Mouse (Mus musculus) liver, embryonic 13.5 days (tissue): Measurements from ENCODE around the gene 4430402I18Rik. TPM values are rescaled to one million over a fixed set of nuclear protein-coding genes. Genes with fewer than 3 reads are reported as not detected.
A peak's percentile ranks its signal among the peaks of the same experiment; 100 is the strongest.

ENCODE experiments used
- ATAC-seq: fragments of 200-750 bp; cut with Nextera tagmentation; 2 replicates; pipeline ENCODE4 v1.8.0; 2017; ENCODE audit warnings: low read depth, mild to moderate bottlenecking, moderate number of reproducible peaks, moderate library complexity
- DNase-seq: peaks from one replicate; pipeline ENCODE4 v3.0.0; 2022
- H3K27ac ChIP-seq: fragments of 300-500 bp; sonication (generic); 2 replicates; pipeline ENCODE4 v1.5.1; 2015; ENCODE audit warnings: moderate library complexity, mild to moderate bottlenecking, inconsistent platforms
- H3K27me3 ChIP-seq: fragments of 300-500 bp; sonication (generic); 2 replicates; pipeline ENCODE4 v1.6.1; 2015; ENCODE audit warnings: mild to moderate bottlenecking, inconsistent platforms
- H3K36me3 ChIP-seq: fragments of 300-500 bp; sonication (generic); 2 replicates; pipeline ENCODE4 v1.6.1; 2015; ENCODE audit warnings: mild to moderate bottlenecking, inconsistent platforms
- H3K4me1 ChIP-seq: fragments of 300-500 bp; sonication (generic); replicated peaks from 2 replicates; pipeline ENCODE4 v1.6.1; 2015; ENCODE audit warnings: inconsistent platforms
- H3K4me2 ChIP-seq: fragments of 300-500 bp; sonication (generic); 2 replicates; pipeline ENCODE4 v1.6.1; 2015; ENCODE audit warnings: inconsistent platforms, mild to moderate bottlenecking, moderate library complexity
- H3K4me3 ChIP-seq: fragments of 300-500 bp; sonication (generic); replicated peaks from 2 replicates; pipeline ENCODE4 v1.5.1; 2015; ENCODE audit warnings: mild to moderate bottlenecking, inconsistent platforms
- H3K9ac ChIP-seq: fragments of 300-500 bp; sonication (generic); 2 replicates; pipeline ENCODE4 v1.6.1; 2015; ENCODE audit warnings: mild to moderate bottlenecking, inconsistent platforms
- H3K9me3 ChIP-seq: fragments of 300-500 bp; sonication (generic); replicated peaks from 2 replicates; pipeline ENCODE4 v1.6.1; 2016; ENCODE audit warnings: inconsistent platforms
- WGBS: fragments of 180-500 bp; shearing (Covaris S2); methylation state at CpG from one replicate; pipeline ENCODE4 v1.1.7; 2015; ENCODE audit not compliant: insufficient replicate concordance; 5-methylcytosine and 5-hydroxymethylcytosine counted together
- polyA plus RNA-seq: library from polyadenylated mRNA; unstranded; fragments of >200 nt; fragmentation: Nextera tagmentation; extraction: Ambion mirVana; gene quantifications from 2 replicates; pipeline ENCODE4 v1.2.1, GENCODE M21; 2015

4430402I18Rik gene
- polyA plus RNA-seq, 1 experiment from 2014 or later: 1.1 TPM

- peaks cover 50% of the 10 kb centered on the region for H3K36me3 ChIP-seq
- H3K27me3 ChIP-seq: no peaks in the 10 kb centered on the region
- H3K9ac ChIP-seq: no peak overlapping the region
- no peak overlapping the region for H3K4me2 ChIP-seq
- DNase-seq (no peak), ATAC-seq (no peak)
- H3K27ac ChIP-seq: no peak overlapping the region
- no peaks in the 10 kb centered on the region for H3K9me3 ChIP-seq
- peaks cover 20% of the 10 kb centered on the region for H3K4me1 ChIP-seq
- WGBS: 52% methylated on average over 5 of the region's 5 CpGs
- H3K4me3 ChIP-seq: no peak overlapping the region
These were observed 27.8 kb upstream of the 4430402I18Rik start for GRCm38 (mm10) chr19:28995366-28995765.

- 87% methylated on average over 7 of the region's 7 CpGs for WGBS
- peaks cover 45% of the 10 kb centered on the region for H3K36me3 ChIP-seq
- no peaks in the 10 kb centered on the region for H3K27me3 ChIP-seq
- H3K4me1 ChIP-seq: peaks cover 20% of the 10 kb centered on the region
- no peaks in the 10 kb centered on the region for H3K9me3 ChIP-seq
- H3K9ac ChIP-seq: no peak overlapping the region
- no peak overlapping the region for H3K4me3 ChIP-seq
- no peak overlapping the region for H3K4me2 ChIP-seq
- H3K27ac ChIP-seq: no peak overlapping the region
- no peak for DNase-seq
- no peak for ATAC-seq
These were observed 27.3 kb upstream of the 4430402I18Rik start for GRCm38 (mm10) chr19:28994870-28995269.

- peaks cover 7% of the 10 kb centered on the region; the same call in 1 of the 2 replicates for H3K27me3 ChIP-seq
- peak overlapping the region; percentile 90 for H3K27ac ChIP-seq
- no peaks in the 10 kb centered on the region for H3K9me3 ChIP-seq
- no peak for ATAC-seq
- peak overlapping the region; percentile 89 for H3K4me3 ChIP-seq
- DNase-seq: no peak
- peaks cover 27% of the 10 kb centered on the region for H3K4me1 ChIP-seq
- peak overlapping the region; percentile 82 for H3K4me2 ChIP-seq
- peaks cover 31% of the 10 kb centered on the region for H3K36me3 ChIP-seq
- WGBS: 53% methylated on average over 5 of the region's 5 CpGs
- peak overlapping the region; percentile 96 for H3K9ac ChIP-seq
These were observed 23.8 kb upstream of the 4430402I18Rik start for GRCm38 (mm10) chr19:28991391-28991790.

GRCm38 (mm10) chr19:28990590-28991221, 23.1 kb upstream of the 4430402I18Rik start:
- DNase-seq: no peak
- ATAC-seq: peak; percentile 44

GRCm38 (mm10) chr19:28990194-28990589, 22.6 kb upstream of the 4430402I18Rik start, which contains the start of gene Cdc37l1:
Cdc37l1 (plus strand) TSS chr19:28990352.
- H3K9ac ChIP-seq: peak within 1 kb of the TSS; percentile 96
- ATAC-seq (peak; percentile 99), DNase-seq (peak; percentile 97)
- H3K9me3 ChIP-seq: no peaks in the 10 kb centered on the region
- H3K27me3 ChIP-seq: peaks cover 11% of the 10 kb centered on the region; the same call in 1 of the 2 replicates
- H3K36me3 ChIP-seq: peaks cover 21% of the 10 kb centered on the region
- WGBS: under 1% methylated on average over 37 of the region's 37 CpGs
- peak within 1 kb of the TSS; percentile 90 for H3K27ac ChIP-seq
- H3K4me1 ChIP-seq: peaks cover 22% of the 10 kb centered on the region
- peak within 1 kb of the TSS; percentile 89 for H3K4me3 ChIP-seq
- peak within 1 kb of the TSS; percentile 82 for H3K4me2 ChIP-seq

More at GRCm38 (mm10) chr19:28990590-28991221, 23.1 kb upstream of the 4430402I18Rik start:
- H3K4me2 ChIP-seq: peak overlapping the region; percentile 82
- under 1% methylated on average over 41 of the region's 41 CpGs for WGBS
- H3K4me3 ChIP-seq: peak overlapping the region; percentile 89
- H3K27ac ChIP-seq: peak overlapping the region; percentile 90
- H3K9ac ChIP-seq: peak overlapping the region; percentile 96
- H3K9me3 ChIP-seq: no peaks in the 10 kb centered on the region
- H3K36me3 ChIP-seq: peaks cover 26% of the 10 kb centered on the region
- H3K27me3 ChIP-seq: peaks cover 10% of the 10 kb centered on the region; the same call in 1 of the 2 replicates
- H3K4me1 ChIP-seq: peaks cover 27% of the 10 kb centered on the region

GRCm38 (mm10) chr19:28989515-28989914, 21.9 kb upstream of the 4430402I18Rik start:
- H3K36me3 ChIP-seq: peaks cover 14% of the 10 kb centered on the region
- peaks cover 22% of the 10 kb centered on the region for H3K4me1 ChIP-seq
- 52% methylated on average over 8 of the region's 8 CpGs for WGBS
- peak overlapping the region; percentile 96 for H3K9ac ChIP-seq
- H3K4me2 ChIP-seq: peak overlapping the region; percentile 82
- peaks cover 11% of the 10 kb centered on the region; the same call in 1 of the 2 replicates for H3K27me3 ChIP-seq
- H3K27ac ChIP-seq: peak overlapping the region; percentile 90; the same call in 1 of the 2 replicates
- H3K4me3 ChIP-seq: peak overlapping the region; percentile 89
- ATAC-seq (no peak), DNase-seq (no peak)
- no peaks in the 10 kb centered on the region for H3K9me3 ChIP-seq

- 60% methylated on average over 7 of the region's 7 CpGs for WGBS
- H3K27ac ChIP-seq: no peak overlapping the region
- no peak overlapping the region for H3K9ac ChIP-seq
- H3K4me3 ChIP-seq: no peak overlapping the region
- ATAC-seq (no peak), DNase-seq (no peak)
- H3K4me2 ChIP-seq: no peak overlapping the region
- no peaks in the 10 kb centered on the region for H3K36me3 ChIP-seq
- peaks cover 11% of the 10 kb centered on the region; the same call in 1 of the 2 replicates for H3K27me3 ChIP-seq
- no peaks in the 10 kb centered on the region for H3K4me1 ChIP-seq
- H3K9me3 ChIP-seq: no peaks in the 10 kb centered on the region
These were observed 15.0 kb upstream of the 4430402I18Rik start for GRCm38 (mm10) chr19:28982617-28983016.

GRCm38 (mm10) chr19:28974862-28975611, 7.4 kb upstream of the 4430402I18Rik start:
- peak overlapping the region; percentile 45 for H3K4me3 ChIP-seq
- ATAC-seq: 0 out of 2 replicates have a peak, but pooled peaks have one; percentile 34
- no peak overlapping the region for H3K27ac ChIP-seq
- H3K9me3 ChIP-seq: no peaks in the 10 kb centered on the region
- DNase-seq: peak; percentile 59
- peak overlapping the region; percentile 64 for H3K4me2 ChIP-seq
- H3K27me3 ChIP-seq: peaks cover 13% of the 10 kb centered on the region
- H3K36me3 ChIP-seq: no peaks in the 10 kb centered on the region
- H3K9ac ChIP-seq: peak overlapping the region; percentile 41
- WGBS: 18% methylated on average over 35 of the region's 35 CpGs
- H3K4me1 ChIP-seq: peaks cover 3% of the 10 kb centered on the region; the same call in 1 of the 2 replicates

GRCm38 (mm10) chr19:28970251-28970650, 2.7 kb upstream of the 4430402I18Rik start:
- H3K36me3 ChIP-seq: no peaks in the 10 kb centered on the region
- no peak overlapping the region for H3K9ac ChIP-seq
- WGBS: 52% methylated on average over 11 of the region's 11 CpGs
- ATAC-seq: no peak
- DNase-seq: no peak
- no peaks in the 10 kb centered on the region for H3K9me3 ChIP-seq
- peaks cover 5% of the 10 kb centered on the region; the same call in 1 of the 2 replicates for H3K4me1 ChIP-seq
- peaks cover 19% of the 10 kb centered on the region for H3K27me3 ChIP-seq
- H3K27ac ChIP-seq: no peak overlapping the region
- H3K4me2 ChIP-seq: no peak overlapping the region
- H3K4me3 ChIP-seq: no peak overlapping the region

- Histone ChIP-seq H3K4me3 (no peak overlapping the region), H3K27me3 (peaks cover 14% of the 10 kb centered on the region), H3K4me2 (no peak overlapping the region), H3K27ac (no peak overlapping the region), H3K4me1 (peaks cover 10% of the 10 kb centered on the region), H3K36me3 (no peaks in the 10 kb centered on the region), H3K9me3 (no peaks in the 10 kb centered on the region), H3K9ac (no peak overlapping the region)
- no peak for DNase-seq
- no peak for ATAC-seq
- WGBS: 64% methylated on average over 5 of the region's 5 CpGs
These were observed 1.6 kb upstream of the 4430402I18Rik start for GRCm38 (mm10) chr19:28969231-28969630.

GRCm38 (mm10) chr19:28968178-28968577, 578 bp upstream of the 4430402I18Rik start:
- peaks cover 24% of the 10 kb centered on the region for H3K27me3 ChIP-seq

More at GRCm38 (mm10) chr19:28968178-28968577, 578 bp upstream of the 4430402I18Rik start:
- H3K9me3 ChIP-seq: no peaks in the 10 kb centered on the region
- H3K36me3 ChIP-seq: no peaks in the 10 kb centered on the region
- H3K4me3 ChIP-seq: no peak overlapping the region
- no peak overlapping the region for H3K9ac ChIP-seq
- WGBS: 59% methylated on average over 4 of the region's 4 CpGs
- H3K4me2 ChIP-seq: no peak overlapping the region
- DNase-seq: no peak
- ATAC-seq: no peak
- no peak overlapping the region for H3K27ac ChIP-seq
- peaks cover 11% of the 10 kb centered on the region for H3K4me1 ChIP-seq
